Mouse (Mus musculus) G1E (cell line): ENCODE results near the gene Cnga1.

Source experiments
- CTCF ChIP-seq: IDR thresholded peaks from 2 replicates; pipeline ENCODE4 v1.5.1; 2012; ENCODE audit warnings: low read depth, low read length, inconsistent platforms, mixed read lengths
- GATA1 ChIP-seq: IDR thresholded peaks from 2 replicates; pipeline ENCODE4 v1.6.1; 2012; ENCODE audit warnings: borderline replicate concordance, low read length, inconsistent platforms, mixed read lengths
- POLR2AphosphoS5 ChIP-seq: IDR thresholded peaks from 2 replicates; pipeline ENCODE4 v1.6.1; 2012; ENCODE audit warnings: low read depth, low read length, inconsistent platforms; ENCODE audit not compliant: insufficient replicate concordance
- TAL1 ChIP-seq: conservative IDR thresholded peaks from 2 replicates; pipeline ENCODE4 v1.6.1; 2012; ENCODE audit warnings: low read depth, low read length, inconsistent platforms, mixed read lengths

DNA sequence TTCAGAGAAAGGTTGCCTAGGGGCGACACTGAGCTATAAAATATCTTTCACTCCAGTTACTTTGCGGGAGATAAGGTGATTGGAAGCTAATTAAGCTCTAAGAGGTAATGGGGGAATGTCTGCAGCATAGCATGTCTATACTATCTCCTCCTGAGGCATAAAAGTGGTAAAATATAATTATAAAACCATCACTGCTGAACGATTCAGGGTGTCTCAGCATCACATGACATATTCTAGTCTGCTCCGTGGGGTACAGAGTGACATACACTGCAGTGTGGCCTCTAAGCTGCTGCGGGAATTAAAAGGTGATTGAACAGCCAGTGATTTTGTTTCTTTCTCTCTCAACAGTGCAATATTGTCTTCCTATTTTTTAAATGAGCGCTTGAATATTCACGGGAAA is 22.4 kb upstream of the Cnga1 start:
- TF ChIP-seq CTCF (no peak), GATA1 (no peak), TAL1 (no peak), POLR2AphosphoS5 (no peak)
